Mouse (Mus musculus): ENCODE data around the gene Zfp296. TPM values are rescaled to one million over a fixed set of nuclear protein-coding genes. Genes with fewer than 3 reads are reported as not detected.

Gene Zfp296
- 0.31 and 1.2 TPM in 2 replicates for total RNA-seq (2014; rRNA removed)
- polyA plus RNA-seq (2015; fragmentation: Nextera tagmentation; extraction: Ambion mirVana): 0.09 and 0.16 TPM in 2 replicates

DNA sequence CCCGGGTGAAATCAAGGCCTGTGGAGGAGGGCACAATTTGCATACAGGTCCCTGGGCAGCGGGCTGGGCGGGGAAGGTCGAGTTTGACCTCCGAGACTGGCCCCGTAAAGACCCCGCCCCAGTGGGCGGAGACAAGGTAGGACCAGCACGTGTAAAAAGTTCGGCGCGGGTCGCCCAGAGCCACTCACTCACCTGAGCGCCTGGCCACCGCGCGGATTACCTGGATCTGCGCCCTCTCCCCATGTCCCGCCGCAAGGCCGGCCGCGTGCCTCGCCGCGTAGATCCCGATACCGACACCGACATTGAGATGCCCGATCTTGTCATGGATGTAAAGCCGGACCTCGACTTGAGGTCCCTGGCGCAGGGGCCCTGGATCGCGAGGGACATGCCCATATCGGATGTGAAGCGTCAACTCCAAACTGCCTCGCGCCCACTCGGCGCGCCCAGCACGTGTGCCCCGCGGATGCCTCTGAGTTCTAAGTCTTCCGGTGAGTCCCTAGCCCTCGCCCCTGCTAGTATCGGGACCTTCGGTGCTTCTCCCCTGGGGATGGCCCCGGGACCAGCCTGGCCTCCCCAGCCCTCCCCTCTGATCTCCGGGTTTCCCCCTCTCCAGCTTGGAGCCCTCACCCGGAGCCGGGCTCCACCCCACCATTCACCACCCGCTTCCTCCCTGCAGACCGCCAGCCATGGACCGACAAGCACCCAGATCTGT, at the start of gene Zfp296, which contains the start of gene Gemin7:
Zfp296 (plus strand) TSS at position 147 of the 712 bp plus-strand sequence.
Gemin7 (minus strand) TSS at position 455 of the 712 bp plus-strand sequence.
- no peak for DNase-seq
- Histone ChIP-seq H3K36me3 (ENCODE audit: insufficient read depth) (peaks cover 18% of the 10 kb centered on the region), H3K4me2 (ENCODE audit: low read depth) (peak within 1 kb of the TSS; percentile 50), H3K27ac (ENCODE audit: low read depth, low read length) (no peak within 1 kb of the TSS), H3K9ac (peak within 1 kb of the TSS; percentile 18; the same call in 1 of the 2 replicates), H3K27me3 (ENCODE audit: insufficient read depth, low read length) (peaks cover 17% of the 10 kb centered on the region), H3K4me3 (ENCODE audit: low read depth, low read length) (peak within 1 kb of the TSS; percentile 31), H3K9me3 (ENCODE audit: low read length) (no peaks in the 10 kb centered on the region), H3K4me1 (ENCODE audit: insufficient read depth) (peaks cover 3% of the 10 kb centered on the region; the same call in 1 of the 2 replicates)
- WGBS: 2% methylated on average over 56 of the region's 56 CpGs
- ATAC-seq: no peak
- TF ChIP-seq CTCF (IDR thresholded peaks at IDR 0.05; ENCODE audit: low read depth): no peak

DNA sequence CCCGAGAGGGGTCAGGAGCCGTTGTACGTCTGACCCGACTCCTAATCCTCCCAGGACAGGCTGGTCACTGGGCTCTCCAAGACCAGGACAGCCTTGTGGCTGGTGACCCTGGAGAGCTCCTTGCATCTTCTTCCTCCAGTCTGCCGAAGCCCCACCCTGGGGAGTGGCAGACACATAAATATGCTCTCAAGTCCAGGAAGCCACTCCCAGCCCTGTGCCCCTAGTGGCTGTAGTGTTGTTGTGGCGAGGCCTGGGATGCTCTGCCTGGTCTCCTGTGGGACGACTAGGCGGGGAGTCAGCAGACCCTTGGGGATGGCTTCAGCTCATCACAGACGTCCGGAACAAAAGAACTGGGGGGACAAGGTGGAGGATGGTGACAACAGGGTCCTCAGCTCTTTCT, 46.0 kb upstream of the Zfp296 start:
- Histone ChIP-seq H3K4me2 (ENCODE audit: low read depth) (no peak overlapping the region), H3K27me3 (ENCODE audit: insufficient read depth, low read length) (no peaks in the 10 kb centered on the region), H3K9me3 (ENCODE audit: low read length) (no peaks in the 10 kb centered on the region), H3K27ac (ENCODE audit: low read depth, low read length) (no peak overlapping the region), H3K4me3 (ENCODE audit: low read depth, low read length) (no peak overlapping the region), H3K36me3 (ENCODE audit: insufficient read depth) (peaks cover 60% of the 10 kb centered on the region), H3K9ac (no peak overlapping the region), H3K4me1 (ENCODE audit: insufficient read depth) (no peaks in the 10 kb centered on the region)
- no peak for TF ChIP-seq CTCF (IDR thresholded peaks at IDR 0.05; ENCODE audit: low read depth)
- no peak for ATAC-seq
- 82% methylated on average over 10 of the region's 10 CpGs for WGBS
- DNase-seq: no peak

DNA sequence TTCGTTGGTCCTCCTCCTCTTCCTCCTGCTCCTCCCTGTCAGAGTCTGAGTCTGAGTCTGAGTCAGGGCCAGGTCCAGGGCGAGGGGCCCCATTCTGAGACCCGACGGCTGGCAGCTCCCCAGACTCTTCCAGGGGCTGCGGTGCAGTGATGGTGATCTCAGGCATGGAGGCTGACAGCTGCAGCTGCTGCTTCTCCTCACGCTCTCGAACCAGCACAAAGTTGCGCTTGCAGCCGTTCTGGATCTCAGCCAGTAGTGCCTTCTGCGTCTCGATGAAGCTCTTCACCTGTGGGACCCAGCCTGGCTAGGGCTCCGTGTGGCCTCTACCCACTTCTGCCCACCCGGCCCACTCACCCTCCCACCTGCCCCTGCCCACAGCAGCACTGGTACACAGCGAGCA, 44.8 kb upstream of the Zfp296 start:
- no peak for TF ChIP-seq CTCF (IDR thresholded peaks at IDR 0.05; ENCODE audit: low read depth)
- Histone ChIP-seq H3K4me2 (ENCODE audit: low read depth) (no peak overlapping the region), H3K4me3 (ENCODE audit: low read depth, low read length) (no peak overlapping the region), H3K27ac (ENCODE audit: low read depth, low read length) (no peak overlapping the region), H3K27me3 (ENCODE audit: insufficient read depth, low read length) (no peaks in the 10 kb centered on the region), H3K4me1 (ENCODE audit: insufficient read depth) (no peaks in the 10 kb centered on the region), H3K9ac (no peak overlapping the region), H3K36me3 (ENCODE audit: insufficient read depth) (peaks cover 60% of the 10 kb centered on the region), H3K9me3 (ENCODE audit: low read length) (no peaks in the 10 kb centered on the region)
- ATAC-seq (no peak), DNase-seq (no peak)
- 84% methylated on average over 14 of the region's 14 CpGs for WGBS

DNA sequence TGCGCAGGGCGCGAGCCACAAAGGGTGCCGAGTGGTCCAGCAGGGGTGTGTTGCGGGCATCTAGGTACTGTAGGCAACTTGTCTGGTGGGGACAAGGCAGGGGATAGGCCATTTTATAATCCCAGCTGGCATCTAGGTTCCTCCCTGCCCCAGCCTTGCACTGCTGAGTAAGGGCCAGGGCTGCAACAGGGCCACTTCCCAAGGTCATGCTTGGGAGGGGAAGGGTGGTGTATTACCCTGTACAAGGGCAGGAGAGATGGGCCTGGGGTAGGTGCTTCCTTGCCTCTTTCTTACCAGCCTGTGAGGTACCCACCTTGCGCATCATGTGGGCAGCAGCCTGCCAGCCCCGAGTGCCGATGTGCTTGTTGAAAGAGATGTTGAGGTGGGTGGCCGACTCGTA, 42.4 kb upstream of the Zfp296 start:
- no peak overlapping the region for H3K4me3 ChIP-seq (ENCODE audit: low read depth, low read length)
- H3K27me3 ChIP-seq (ENCODE audit: insufficient read depth, low read length): no peaks in the 10 kb centered on the region
- no peak for DNase-seq
- WGBS: 93% methylated on average over 10 of the region's 10 CpGs
- ATAC-seq: no peak
- no peak overlapping the region for H3K27ac ChIP-seq (ENCODE audit: low read depth, low read length)
- H3K9ac ChIP-seq: no peak overlapping the region
- no peaks in the 10 kb centered on the region for H3K9me3 ChIP-seq (ENCODE audit: low read length)
- no peak for TF ChIP-seq CTCF (IDR thresholded peaks at IDR 0.05; ENCODE audit: low read depth)
- no peaks in the 10 kb centered on the region for H3K4me1 ChIP-seq (ENCODE audit: insufficient read depth)
- H3K36me3 ChIP-seq (ENCODE audit: insufficient read depth): peaks cover 52% of the 10 kb centered on the region
- no peak overlapping the region for H3K4me2 ChIP-seq (ENCODE audit: low read depth)

DNA sequence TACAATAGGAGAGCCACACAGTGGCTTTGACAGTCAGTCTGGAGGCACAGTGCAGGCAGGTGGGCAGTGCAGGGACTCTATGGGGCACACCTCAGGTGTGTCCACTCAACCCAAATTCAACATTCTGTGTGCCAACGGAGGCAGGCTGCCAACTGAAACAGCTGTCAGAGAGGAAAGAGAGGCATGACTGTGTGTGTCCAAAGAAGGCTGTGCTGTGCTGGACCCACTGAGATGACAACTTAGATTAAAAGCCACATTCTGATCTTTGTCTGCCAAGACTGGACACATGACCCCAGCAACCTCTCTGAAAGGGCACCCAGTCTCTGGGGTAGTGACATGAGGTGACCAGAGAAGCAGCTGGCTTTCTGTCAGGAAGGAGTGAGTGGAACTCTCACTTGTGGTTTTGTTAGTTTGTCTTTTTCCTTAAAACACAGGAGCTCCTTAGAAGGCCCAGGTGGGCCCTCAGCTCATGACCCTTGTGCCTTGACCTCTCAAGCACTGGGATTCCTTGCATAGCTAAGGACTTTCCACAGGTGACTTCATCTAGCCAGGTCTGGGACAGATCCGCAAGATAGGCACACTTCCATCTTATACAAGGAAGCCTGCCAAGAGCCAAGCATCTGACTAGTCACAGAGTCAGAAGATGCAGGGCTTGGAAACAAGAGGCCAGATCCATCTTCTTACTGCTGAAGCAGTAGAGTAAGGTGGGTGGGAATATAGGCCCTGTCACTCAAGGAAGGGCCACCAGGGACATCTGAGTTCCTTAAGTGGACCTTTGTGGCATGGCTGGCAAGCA, 36.1 kb upstream of the Zfp296 start:
- H3K9ac ChIP-seq: no peak overlapping the region
- no peaks in the 10 kb centered on the region for H3K9me3 ChIP-seq (ENCODE audit: low read length)
- H3K27ac ChIP-seq (ENCODE audit: low read depth, low read length): 0 out of 2 replicates have a peak overlapping the region, but pooled peaks have one; percentile 50
- TF ChIP-seq CTCF (IDR thresholded peaks at IDR 0.05; ENCODE audit: low read depth): no peak
- H3K4me3 ChIP-seq (ENCODE audit: low read depth, low read length): no peak overlapping the region
- H3K36me3 ChIP-seq (ENCODE audit: insufficient read depth): no peaks in the 10 kb centered on the region
- ATAC-seq (no peak), DNase-seq (no peak)
- 71% methylated on average over 2 of the region's 2 CpGs for WGBS
- 0 out of 2 replicates have a peak, but pooled peaks cover 3% of the 10 kb centered on the region for H3K4me1 ChIP-seq (ENCODE audit: insufficient read depth)
- no peak overlapping the region for H3K4me2 ChIP-seq (ENCODE audit: low read depth)
- no peaks in the 10 kb centered on the region for H3K27me3 ChIP-seq (ENCODE audit: insufficient read depth, low read length)

DNA sequence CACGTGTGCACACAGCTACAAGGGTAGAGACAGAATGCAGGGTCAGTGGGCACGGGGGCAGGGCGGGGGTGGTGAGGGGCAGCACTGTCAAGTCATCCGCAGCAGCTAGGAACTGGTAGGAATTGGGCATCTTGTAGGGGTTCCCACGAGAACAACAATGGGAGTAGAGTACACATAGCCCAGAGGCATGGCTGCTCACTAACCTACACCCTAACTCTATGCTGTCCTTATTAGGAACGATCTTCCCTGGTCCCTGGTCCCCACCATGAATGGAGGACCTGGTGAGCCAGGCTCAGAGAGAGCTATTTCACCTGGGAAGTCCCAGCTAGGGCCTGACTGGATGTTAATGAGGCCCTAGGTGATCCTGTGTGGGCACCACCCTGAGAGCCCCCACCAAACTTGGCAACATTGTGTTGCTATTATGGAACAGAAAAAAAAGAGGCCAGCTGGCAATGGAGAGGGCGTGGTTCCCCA, 35.4 kb upstream of the Zfp296 start:
- H3K9ac ChIP-seq: no peak overlapping the region
- 0 out of 2 replicates have a peak, but pooled peaks cover 3% of the 10 kb centered on the region for H3K4me1 ChIP-seq (ENCODE audit: insufficient read depth)
- TF ChIP-seq CTCF (IDR thresholded peaks at IDR 0.05; ENCODE audit: low read depth): no peak
- no peaks in the 10 kb centered on the region for H3K9me3 ChIP-seq (ENCODE audit: low read length)
- WGBS: 53% methylated on average over 7 of the region's 7 CpGs
- peak overlapping the region; percentile 50; the same call in 1 of the 2 replicates for H3K27ac ChIP-seq (ENCODE audit: low read depth, low read length)
- H3K4me3 ChIP-seq (ENCODE audit: low read depth, low read length): no peak overlapping the region
- H3K27me3 ChIP-seq (ENCODE audit: insufficient read depth, low read length): no peaks in the 10 kb centered on the region
- DNase-seq (no peak), ATAC-seq (peak; percentile 17)
- no peak overlapping the region for H3K4me2 ChIP-seq (ENCODE audit: low read depth)
- H3K36me3 ChIP-seq (ENCODE audit: insufficient read depth): no peaks in the 10 kb centered on the region
